Mouse (Mus musculus): ENCODE measurements around the gene Cd28. TPM values are rescaled to one million over a fixed set of nuclear protein-coding genes. Genes with fewer than 3 reads are reported as not detected.

Gene Cd28
- polyA plus RNA-seq, 1 experiment from 2014 or later: 0.16 TPM

DNA sequence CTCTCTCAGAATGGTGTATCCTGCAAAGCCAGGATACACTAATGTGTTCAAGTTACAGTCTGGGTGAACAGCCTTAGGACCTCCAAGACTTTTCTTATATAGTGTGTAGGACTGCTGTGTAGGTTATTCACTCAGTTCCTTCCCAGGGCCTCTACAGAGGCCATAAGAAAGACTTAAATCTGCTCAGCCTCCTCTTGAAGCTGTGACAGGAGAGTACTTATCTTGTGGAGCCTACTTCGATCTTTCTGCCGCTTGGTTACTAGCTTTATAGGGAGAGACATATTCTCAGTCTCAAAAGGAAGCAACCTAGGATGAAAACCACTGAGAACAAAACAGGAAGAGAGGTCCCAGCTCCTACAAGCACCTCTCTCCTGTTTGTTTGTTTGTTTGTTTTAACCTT lies 62.6 kb downstream of the Cd28 start:
- 86% methylated on average over 2 of the region's 2 CpGs for WGBS

GRCm38 (mm10) chr1:60781666-60782065 lies 65.1 kb downstream of the Cd28 start:
- H3K4me3 ChIP-seq: no peak overlapping the region
- no peak for DNase-seq (ENCODE audit: low spot score)
- WGBS: 81% methylated on average over 4 of the region's 4 CpGs

More for the DNA sequence above, 62.6 kb downstream of the Cd28 start:
- Histone ChIP-seq H3K27me3 (ENCODE audit: insufficient read depth, poor library complexity, severe bottlenecking) (no peaks in the 10 kb centered on the region), H3K36me3 (no peaks in the 10 kb centered on the region), H3K4me1 (peaks cover 6% of the 10 kb centered on the region), H3K27ac (no peak overlapping the region), H3K4me3 (no peak overlapping the region), H3K9me3 (no peaks in the 10 kb centered on the region)
- no peak for DNase-seq (ENCODE audit: low spot score)

DNA sequence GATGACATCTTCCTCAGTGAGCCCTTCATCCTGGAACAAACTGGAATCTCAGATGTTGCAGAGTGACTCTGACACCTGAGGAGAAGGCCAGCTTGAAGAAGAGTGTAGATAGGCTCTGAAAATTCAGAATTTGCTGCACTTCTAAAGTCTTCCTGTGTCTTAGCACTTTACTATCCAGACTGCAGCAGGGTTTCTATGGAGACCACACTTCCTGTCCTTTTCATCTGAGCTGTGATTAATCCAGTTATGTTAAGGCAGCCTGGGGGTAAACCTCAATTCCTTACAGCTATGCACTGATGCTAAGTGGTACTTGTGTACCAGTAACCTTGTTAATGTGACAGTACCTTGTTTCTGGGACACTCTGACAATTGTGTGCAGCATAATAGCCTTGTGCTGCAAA lies 77.1 kb downstream of the Cd28 start:
- Histone ChIP-seq H3K36me3 (no peaks in the 10 kb centered on the region), H3K4me3 (no peak overlapping the region), H3K27ac (no peak overlapping the region), H3K4me1 (0 out of 2 replicates have a peak, but pooled peaks cover 5% of the 10 kb centered on the region), H3K27me3 (ENCODE audit: insufficient read depth, poor library complexity, severe bottlenecking) (no peaks in the 10 kb centered on the region), H3K9me3 (no peaks in the 10 kb centered on the region)
- no peak for DNase-seq (ENCODE audit: low spot score)

More at GRCm38 (mm10) chr1:60781666-60782065, 65.1 kb downstream of the Cd28 start:
- Histone ChIP-seq H3K9me3 (no peaks in the 10 kb centered on the region), H3K27me3 (ENCODE audit: insufficient read depth, poor library complexity, severe bottlenecking) (no peaks in the 10 kb centered on the region), H3K4me1 (peaks cover 6% of the 10 kb centered on the region), H3K27ac (no peak overlapping the region), H3K36me3 (no peaks in the 10 kb centered on the region)

DNA sequence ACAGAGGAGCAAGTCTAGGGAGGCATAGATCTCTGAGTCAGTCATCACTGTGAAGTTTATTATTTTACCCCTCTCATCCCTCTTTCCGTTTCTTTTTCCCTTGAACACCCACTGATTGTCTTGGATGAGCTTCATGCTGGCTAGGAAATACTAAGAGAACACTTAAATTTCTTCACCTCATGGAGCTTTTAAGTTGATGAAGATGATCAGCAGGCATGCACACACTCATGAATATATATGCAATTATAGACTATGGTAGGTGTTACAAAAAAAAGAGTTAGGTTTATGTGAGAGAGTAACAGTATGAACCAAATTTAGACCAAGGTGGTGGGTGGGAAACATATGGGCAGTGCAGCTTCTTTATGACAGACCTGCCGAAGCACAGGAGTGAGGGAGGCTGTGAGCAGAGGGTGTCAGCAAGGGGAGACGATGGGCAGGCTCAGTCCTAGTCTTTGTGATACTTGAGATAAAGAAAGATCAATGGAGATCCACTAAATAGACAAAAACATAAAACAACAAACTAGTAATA lies 79.1 kb downstream of the Cd28 start:
- H3K27ac ChIP-seq: no peak overlapping the region
- no peak overlapping the region for H3K4me3 ChIP-seq
- no peak for DNase-seq (ENCODE audit: low spot score)
- H3K36me3 ChIP-seq: no peaks in the 10 kb centered on the region
- 66% methylated on average over 3 of the region's 3 CpGs for WGBS
- H3K27me3 ChIP-seq (ENCODE audit: insufficient read depth, poor library complexity, severe bottlenecking): no peaks in the 10 kb centered on the region
- 0 out of 2 replicates have a peak, but pooled peaks cover 5% of the 10 kb centered on the region for H3K4me1 ChIP-seq
- H3K9me3 ChIP-seq: no peaks in the 10 kb centered on the region

- H3K27me3 ChIP-seq (ENCODE audit: insufficient read depth, poor library complexity, severe bottlenecking): no peaks in the 10 kb centered on the region
- H3K4me1 ChIP-seq: peaks cover 5% of the 10 kb centered on the region; the same call in 1 of the 2 replicates
- no peaks in the 10 kb centered on the region for H3K9me3 ChIP-seq
- 71% methylated on average over 1 of the region's 1 CpGs for WGBS
- no peaks in the 10 kb centered on the region for H3K36me3 ChIP-seq
- H3K27ac ChIP-seq: no peak overlapping the region
- no peak overlapping the region for H3K4me3 ChIP-seq
- no peak for DNase-seq (ENCODE audit: low spot score)
Observed at GRCm38 (mm10) chr1:60799795-60800345, 83.3 kb downstream of the Cd28 start.

GRCm38 (mm10) chr1:60801210-60801671 lies 84.6 kb downstream of the Cd28 start:
- no peak overlapping the region for H3K27ac ChIP-seq
- no peak for DNase-seq (ENCODE audit: low spot score)
- 84% methylated on average over 4 of the region's 4 CpGs for WGBS
- no peaks in the 10 kb centered on the region for H3K36me3 ChIP-seq
- peaks cover 5% of the 10 kb centered on the region; the same call in 1 of the 2 replicates for H3K4me1 ChIP-seq
- no peaks in the 10 kb centered on the region for H3K9me3 ChIP-seq
- H3K4me3 ChIP-seq: no peak overlapping the region
- H3K27me3 ChIP-seq (ENCODE audit: insufficient read depth, poor library complexity, severe bottlenecking): no peaks in the 10 kb centered on the region

DNA sequence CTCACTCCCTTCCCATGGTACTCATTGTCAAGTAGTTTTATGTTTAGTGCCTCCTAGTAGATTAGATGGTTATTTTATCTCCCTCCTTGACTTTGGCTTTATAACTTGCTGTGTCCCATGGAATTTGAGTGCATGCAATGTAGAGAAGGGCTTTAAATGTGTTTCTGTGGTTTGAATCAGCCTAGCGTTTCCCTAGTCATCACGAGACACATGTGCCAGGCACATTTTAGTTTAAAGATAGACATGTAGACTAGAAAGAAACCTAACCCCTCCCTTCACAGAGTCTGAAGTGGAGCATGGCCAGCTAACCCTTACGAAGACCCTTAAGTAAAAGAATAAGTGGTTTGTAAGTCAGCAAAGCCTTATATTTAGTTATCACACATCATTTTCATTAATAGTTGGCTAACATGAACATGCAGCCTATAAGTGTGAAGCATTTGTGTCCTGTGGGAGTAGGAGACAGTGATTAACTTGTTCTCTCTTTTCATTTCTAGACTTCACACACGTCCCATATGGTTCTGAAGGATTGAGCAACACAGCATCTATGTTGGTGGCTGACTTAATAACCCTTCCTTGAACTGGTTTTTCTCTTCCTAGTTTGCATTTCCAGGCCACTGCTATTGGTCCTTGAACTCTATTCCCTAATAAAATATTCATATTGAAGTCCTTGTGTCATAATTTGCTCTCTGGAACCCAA lies 86.7 kb downstream of the Cd28 start:
- DNase-seq (ENCODE audit: low spot score): no peak
- H3K36me3 ChIP-seq: no peaks in the 10 kb centered on the region
- WGBS: 75% methylated on average over 4 of the region's 4 CpGs
- no peak overlapping the region for H3K4me3 ChIP-seq
- H3K27ac ChIP-seq: no peak overlapping the region
- H3K4me1 ChIP-seq: peaks cover 5% of the 10 kb centered on the region; the same call in 1 of the 2 replicates
- H3K9me3 ChIP-seq: no peaks in the 10 kb centered on the region
- H3K27me3 ChIP-seq (ENCODE audit: insufficient read depth, poor library complexity, severe bottlenecking): no peaks in the 10 kb centered on the region

GRCm38 (mm10) chr1:60803825-60804696 lies 87.5 kb downstream of the Cd28 start:
- no peak overlapping the region for H3K4me3 ChIP-seq
- no peaks in the 10 kb centered on the region for H3K36me3 ChIP-seq
- no peak for DNase-seq (ENCODE audit: low spot score)
- no peak overlapping the region for H3K27ac ChIP-seq
- no peaks in the 10 kb centered on the region for H3K27me3 ChIP-seq (ENCODE audit: insufficient read depth, poor library complexity, severe bottlenecking)
- 85% methylated on average over 6 of the region's 6 CpGs for WGBS
- H3K4me1 ChIP-seq: peaks cover 5% of the 10 kb centered on the region; the same call in 1 of the 2 replicates
- H3K9me3 ChIP-seq: no peaks in the 10 kb centered on the region

DNA sequence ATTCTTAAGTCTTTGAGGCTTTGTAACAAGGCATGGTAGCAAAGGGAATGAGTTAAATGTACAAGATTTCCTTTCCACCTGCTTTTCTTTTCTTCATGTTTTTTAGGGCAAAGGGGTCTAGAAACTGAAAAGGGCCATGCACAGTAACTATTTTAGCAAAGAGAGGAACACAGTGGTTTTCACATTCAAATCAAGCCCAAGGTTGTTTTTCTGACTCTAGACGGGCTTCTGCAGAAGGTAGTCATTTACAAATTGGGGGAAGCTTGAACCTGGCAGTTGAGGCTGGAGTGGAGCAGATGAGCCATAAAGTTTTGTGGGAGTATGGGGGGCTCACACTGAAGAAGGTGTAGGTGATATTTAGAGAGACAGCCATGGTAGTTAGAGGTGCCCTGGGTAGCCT lies 88.6 kb downstream of the Cd28 start:
- peaks cover 9% of the 10 kb centered on the region; the same call in 1 of the 2 replicates for H3K4me1 ChIP-seq
- no peaks in the 10 kb centered on the region for H3K36me3 ChIP-seq
- no peaks in the 10 kb centered on the region for H3K27me3 ChIP-seq (ENCODE audit: insufficient read depth, poor library complexity, severe bottlenecking)
- 69% methylated on average over 1 of the region's 1 CpGs for WGBS
- no peaks in the 10 kb centered on the region for H3K9me3 ChIP-seq
- H3K27ac ChIP-seq: no peak overlapping the region
- H3K4me3 ChIP-seq: no peak overlapping the region
- DNase-seq (ENCODE audit: low spot score): no peak

DNA sequence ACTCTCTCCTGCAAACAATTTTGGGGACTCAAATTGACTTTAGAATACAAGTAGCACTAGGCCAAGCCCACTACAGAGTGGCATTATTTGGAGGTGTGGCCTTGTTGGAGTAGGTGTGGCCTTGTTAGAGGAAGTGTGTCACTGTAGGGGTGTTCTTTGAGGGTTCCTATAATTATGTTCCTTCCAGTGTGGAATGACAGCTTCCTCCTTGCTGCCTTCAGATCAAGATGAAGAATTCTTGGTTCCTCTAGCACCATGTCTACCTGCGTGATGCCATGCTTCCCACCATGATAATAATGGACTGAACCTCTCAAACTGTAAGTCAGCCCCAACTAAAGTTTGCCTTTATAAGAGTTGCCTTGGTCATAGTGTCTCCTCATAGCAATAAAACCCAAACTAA lies 91.1 kb downstream of the Cd28 start:
- no peaks in the 10 kb centered on the region for H3K27me3 ChIP-seq (ENCODE audit: insufficient read depth, poor library complexity, severe bottlenecking)
- H3K27ac ChIP-seq: no peak overlapping the region
- DNase-seq (ENCODE audit: low spot score): no peak
- H3K36me3 ChIP-seq: no peaks in the 10 kb centered on the region
- H3K9me3 ChIP-seq: no peaks in the 10 kb centered on the region
- 95% methylated on average over 1 of the region's 1 CpGs for WGBS
- peaks cover 9% of the 10 kb centered on the region; the same call in 1 of the 2 replicates for H3K4me1 ChIP-seq
- no peak overlapping the region for H3K4me3 ChIP-seq

- H3K36me3 ChIP-seq: no peaks in the 10 kb centered on the region
- no peak for DNase-seq (ENCODE audit: low spot score)
- H3K9me3 ChIP-seq: no peaks in the 10 kb centered on the region
- no peak overlapping the region for H3K27ac ChIP-seq
- H3K4me1 ChIP-seq: 0 out of 2 replicates have a peak, but pooled peaks cover 4% of the 10 kb centered on the region
- 89% methylated on average over 2 of the region's 2 CpGs for WGBS
- H3K27me3 ChIP-seq (ENCODE audit: insufficient read depth, poor library complexity, severe bottlenecking): no peaks in the 10 kb centered on the region
- H3K4me3 ChIP-seq: no peak overlapping the region
Observed at GRCm38 (mm10) chr1:60808466-60808865, 91.9 kb downstream of the Cd28 start.

DNA sequence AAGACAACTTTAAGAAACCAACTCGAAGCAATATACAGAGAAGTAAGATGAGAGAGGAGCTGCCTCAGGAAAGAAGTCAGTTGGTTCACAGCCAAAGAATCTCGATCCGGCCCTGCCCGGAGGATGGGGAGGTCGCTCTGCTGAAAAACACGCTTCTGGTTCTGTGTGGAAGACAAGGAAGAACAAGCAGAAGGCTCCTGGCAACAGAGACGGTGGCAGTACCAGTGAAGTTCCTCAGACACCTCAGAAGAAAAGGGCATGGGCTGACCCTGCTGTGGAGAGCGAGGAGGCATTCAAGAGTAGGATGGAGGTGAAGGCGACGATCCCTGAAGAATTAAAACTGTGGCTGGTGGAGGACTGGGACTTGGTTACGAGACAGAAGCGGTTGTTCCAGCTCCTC lies 92.6 kb downstream of the Cd28 start:
- no peak for DNase-seq (ENCODE audit: low spot score)
- H3K36me3 ChIP-seq: no peaks in the 10 kb centered on the region
- 82% methylated on average over 12 of the region's 12 CpGs for WGBS
- no peaks in the 10 kb centered on the region for H3K9me3 ChIP-seq
- H3K27me3 ChIP-seq (ENCODE audit: insufficient read depth, poor library complexity, severe bottlenecking): no peaks in the 10 kb centered on the region
- no peak overlapping the region for H3K27ac ChIP-seq
- H3K4me1 ChIP-seq: 0 out of 2 replicates have a peak, but pooled peaks cover 4% of the 10 kb centered on the region
- H3K4me3 ChIP-seq: no peak overlapping the region

Data from heart, embryonic 10.5 days (tissue).